Mouse (Mus musculus) testis, adult 2 months (tissue): ENCODE measurements at regions not wholly inside any gene's neighbourhood (a gene's known extent, or its start where the extent isn't known, plus 50 kb on each side); places are given as distances from the start of the nearest gene placed in this dataset.

Experiments
- CTCF ChIP-seq: fragments of 200-500 bp; IDR thresholded peaks from 2 replicates; pipeline ENCODE4 v1.5.1; 2012; ENCODE audit warnings: low read depth, mild to moderate bottlenecking, inconsistent platforms, low read length, moderate library complexity; ENCODE audit not compliant: control insufficient read depth, insufficient read depth, insufficient replicate concordance
- POLR2A ChIP-seq: fragments of 200-500 bp; IDR thresholded peaks from 2 replicates; pipeline ENCODE4 v1.6.1; 2012; ENCODE audit warnings: low read depth, mild to moderate bottlenecking, inconsistent platforms, low read length, moderate library complexity; ENCODE audit not compliant: control insufficient read depth

- TF ChIP-seq CTCF (no peak), POLR2A (no peak)
These were observed 170.1 kb upstream of the Zfp462 start for GRCm38 (mm10) chr4:54774717-54775116.
